Mouse (Mus musculus) adipose tissue, adult 10 weeks (tissue): ENCODE measurements around the gene Olfr346. TPM values are rescaled to one million over a fixed set of nuclear protein-coding genes. Genes with fewer than 3 reads are reported as not detected.

Experiments
- polyA plus RNA-seq: library from polyadenylated mRNA; stranded (reverse); fragments of 350-450 nt; fragmentation: Illumina TruSeq; extraction: RNeasy Lipid Tissue Mini Kit (QIAGEN cat#74804); gene quantifications from one replicate; pipeline ENCODE4 v1.2.3, GENCODE M21; 2014; ENCODE audit warnings: low read depth, low replicate concordance

The Olfr346 gene
- not detected for polyA plus RNA-seq

DNA sequence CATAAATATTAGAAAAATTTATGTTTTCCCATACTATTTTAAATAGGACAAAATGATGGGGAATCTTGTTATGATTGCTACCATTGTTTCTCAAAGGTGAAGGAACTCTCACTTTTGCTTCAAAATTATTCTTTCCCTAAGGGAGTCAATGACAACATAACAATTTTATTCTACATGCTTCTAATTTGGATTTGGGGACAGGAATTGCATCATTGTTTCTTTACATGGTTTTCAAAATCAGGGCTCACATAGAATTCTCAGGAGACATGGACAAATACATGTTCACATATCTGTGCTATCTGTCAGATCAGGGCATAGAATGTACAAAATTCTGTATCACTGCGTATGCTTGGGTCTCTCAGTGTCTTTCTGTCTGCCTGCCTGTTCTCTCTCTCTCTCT is at the start of gene Olfr346:
Olfr346 (plus strand) TSS at position 301 of the 400 bp plus-strand sequence.

DNA sequence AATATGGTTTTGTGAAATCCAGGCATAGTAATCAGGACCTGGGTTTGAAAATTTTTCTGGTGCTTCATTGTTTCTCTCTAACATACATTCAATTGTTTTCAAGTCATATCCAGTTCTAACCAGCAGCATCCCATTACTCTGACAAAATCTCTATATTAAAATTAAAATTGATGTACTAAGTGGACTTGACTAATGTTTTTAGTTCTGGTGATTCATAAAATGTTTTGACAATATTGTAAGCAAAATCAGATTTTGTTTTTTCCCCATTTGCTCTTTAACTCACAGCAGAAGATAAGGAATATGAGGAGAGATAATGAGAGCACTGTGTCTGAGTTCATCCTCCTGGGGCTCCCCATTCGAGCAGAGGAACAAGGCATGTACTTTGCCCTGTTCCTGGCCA is 45.8 kb upstream of the Olfr346 start, which contains the start of gene Olfr345:
Olfr345 (plus strand) TSS at position 301 of the 400 bp plus-strand sequence.

DNA sequence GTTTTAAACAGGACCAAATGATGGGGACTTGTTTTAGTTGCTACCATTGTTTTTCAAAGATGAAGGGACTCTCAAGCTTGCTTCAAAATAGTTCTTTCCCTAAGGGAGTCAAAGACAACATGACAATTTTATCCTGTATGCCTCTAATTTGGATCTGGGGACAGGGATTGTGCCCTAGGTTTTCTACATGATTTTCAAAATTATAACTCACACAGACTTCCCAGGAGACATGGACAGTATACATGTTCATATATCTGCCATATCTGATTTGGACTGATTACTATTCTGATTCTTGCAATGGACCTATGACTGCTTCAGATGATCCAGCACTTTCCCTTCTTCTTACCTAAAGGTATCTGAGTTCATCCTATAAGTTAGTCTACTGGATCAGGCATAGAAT is 46.0 kb downstream of the Olfr346 start, which contains the start of gene Olfr347:
Olfr347 (plus strand) TSS at position 301 of the 400 bp plus-strand sequence.

Other genes with a start within 250 kb of the Olfr346 start
- not detected for gene Olfr340, start 233.2 kb upstream of the Olfr346 start, polyA plus RNA-seq
- gene Olfr341, start 203.3 kb upstream of the Olfr346 start, polyA plus RNA-seq, result not detected
- gene Olfr342, start 160.8 kb upstream of the Olfr346 start, polyA plus RNA-seq, result not detected
- gene Olfr344, start 119.1 kb upstream of the Olfr346 start, polyA plus RNA-seq, result not detected
- gene Olfr345, start 45.7 kb upstream of the Olfr346 start, polyA plus RNA-seq, result not detected
- gene Olfr347, start 46.1 kb downstream of the Olfr346 start, polyA plus RNA-seq, result not detected
- not detected for gene Olfr348, start 98.5 kb downstream of the Olfr346 start, polyA plus RNA-seq
- not detected for gene Olfr50, start 104.8 kb downstream of the Olfr346 start, polyA plus RNA-seq
- not detected for gene Olfr3, start 131.2 kb downstream of the Olfr346 start, polyA plus RNA-seq
- not detected for gene Olfr350, start 160.5 kb downstream of the Olfr346 start, polyA plus RNA-seq
- gene Olfr351, start 176.9 kb downstream of the Olfr346 start, polyA plus RNA-seq, result not detected
- gene Olfr352, start 182.7 kb downstream of the Olfr346 start, polyA plus RNA-seq, result not detected
- not detected for gene Olfr353, start 207.1 kb downstream of the Olfr346 start, polyA plus RNA-seq
- not detected for gene Olfr354, start 219.9 kb downstream of the Olfr346 start, polyA plus RNA-seq
- not detected for gene Olfr355, start 243.1 kb downstream of the Olfr346 start, polyA plus RNA-seq